Mouse (Mus musculus): ENCODE data around the gene Kdm3a. TPM values are rescaled to one million over a fixed set of nuclear protein-coding genes. Genes with fewer than 3 reads are reported as not detected.

The Kdm3a gene
- 4.9 TPM for polyA plus RNA-seq (2012; fragmentation: generic; extraction: Trizol)
- long read RNA-seq, experiment 1, partial matches to known transcripts: 2 of 6 reads
- long read RNA-seq, experiment 1, other reads (novel, unspliced or antisense): 4 of 6 reads
- long read RNA-seq, experiment 2, full-length matches to known transcripts: 21 of 49 reads
- long read RNA-seq, experiment 2, partial matches to known transcripts: 14 of 49 reads
- long read RNA-seq, experiment 2, other reads (novel, unspliced or antisense): 14 of 49 reads

GRCm38 (mm10) chr6:71632829-71633662 lies at the start of gene Kdm3a:
TSS of gene Kdm3a (minus strand) at chr6:71632990.
- Histone ChIP-seq H3K36me3 (ENCODE audit: control insufficient read depth, insufficient read depth) (peaks cover 16% of the 10 kb centered on the region), H3K4me3 (ENCODE audit: insufficient read depth, poor library complexity, severe bottlenecking) (peak within 1 kb of the TSS; percentile 71), H3ac (ENCODE audit: control insufficient read depth, insufficient read length, low read depth) (peak within 1 kb of the TSS; percentile 88), H3K27me3 (ENCODE audit: control insufficient read depth, insufficient read depth, insufficient read length) (no peaks in the 10 kb centered on the region), H3K79me3 (ENCODE audit: low read depth) (peaks cover 5% of the 10 kb centered on the region), H3K79me2 (ENCODE audit: control insufficient read depth, insufficient read depth) (peaks cover 19% of the 10 kb centered on the region)
- TF ChIP-seq MAX (IDR thresholded peaks at IDR 0.05) (peak; percentile 100), CTCF (IDR thresholded peaks at IDR 0.05; ENCODE audit: control insufficient read depth, insufficient read depth, insufficient read length) (no peak), CEBPB (IDR thresholded peaks at IDR 0.05; ENCODE audit: low read depth) (no peak), MYOG (IDR thresholded peaks at IDR 0.05; ENCODE audit: control insufficient read depth, extremely low read depth, insufficient read length) (no peak), FOSL1 (IDR thresholded peaks at IDR 0.05; ENCODE audit: insufficient read depth, low read length, poor library complexity, severe bottlenecking) (no peak), USF1 (IDR thresholded peaks at IDR 0.05; ENCODE audit: low read depth) (peak; percentile 76), MYOD1 (IDR thresholded peaks at IDR 0.05; ENCODE audit: control insufficient read depth, insufficient read length, low read depth) (no peak)

GRCm38 (mm10) chr6:71678891-71679290 lies 46.1 kb upstream of the Kdm3a start:
- Histone ChIP-seq H3K79me3 (ENCODE audit: low read depth) (no peaks in the 10 kb centered on the region), H3K4me3 (ENCODE audit: insufficient read depth, poor library complexity, severe bottlenecking) (no peak overlapping the region), H3K27me3 (ENCODE audit: control insufficient read depth, insufficient read depth, insufficient read length) (peaks cover 28% of the 10 kb centered on the region)

GRCm38 (mm10) chr6:71673166-71673565 lies 40.4 kb upstream of the Kdm3a start:
- no peak overlapping the region for H3ac ChIP-seq (ENCODE audit: control insufficient read depth, insufficient read length, low read depth)
- H3K79me3 ChIP-seq (ENCODE audit: low read depth): no peaks in the 10 kb centered on the region
- TF ChIP-seq USF1 (IDR thresholded peaks at IDR 0.05; ENCODE audit: low read depth) (no peak), MYOG (IDR thresholded peaks at IDR 0.05; ENCODE audit: control insufficient read depth, extremely low read depth, insufficient read length) (no peak), MYOD1 (IDR thresholded peaks at IDR 0.05; ENCODE audit: control insufficient read depth, insufficient read length, low read depth) (no peak), FOSL1 (IDR thresholded peaks at IDR 0.05; ENCODE audit: insufficient read depth, low read length, poor library complexity, severe bottlenecking) (no peak), CEBPB (IDR thresholded peaks at IDR 0.05; ENCODE audit: low read depth) (no peak)
- no peak overlapping the region for H3K4me3 ChIP-seq (ENCODE audit: insufficient read depth, poor library complexity, severe bottlenecking)
- no peaks in the 10 kb centered on the region for H3K79me2 ChIP-seq (ENCODE audit: control insufficient read depth, insufficient read depth)
- peaks cover 8% of the 10 kb centered on the region for H3K27me3 ChIP-seq (ENCODE audit: control insufficient read depth, insufficient read depth, insufficient read length)
- H3K36me3 ChIP-seq (ENCODE audit: control insufficient read depth, insufficient read depth): no peaks in the 10 kb centered on the region

More at GRCm38 (mm10) chr6:71678891-71679290, 46.1 kb upstream of the Kdm3a start:
- H3K36me3 ChIP-seq (ENCODE audit: control insufficient read depth, insufficient read depth): no peaks in the 10 kb centered on the region
- no peaks in the 10 kb centered on the region for H3K79me2 ChIP-seq (ENCODE audit: control insufficient read depth, insufficient read depth)
- H3ac ChIP-seq (ENCODE audit: control insufficient read depth, insufficient read length, low read depth): no peak overlapping the region
- TF ChIP-seq MYOG (IDR thresholded peaks at IDR 0.05; ENCODE audit: control insufficient read depth, extremely low read depth, insufficient read length) (no peak), MAX (IDR thresholded peaks at IDR 0.05) (no peak), CTCF (IDR thresholded peaks at IDR 0.05; ENCODE audit: control insufficient read depth, insufficient read depth, insufficient read length) (no peak), FOSL1 (IDR thresholded peaks at IDR 0.05; ENCODE audit: insufficient read depth, low read length, poor library complexity, severe bottlenecking) (no peak), USF1 (IDR thresholded peaks at IDR 0.05; ENCODE audit: low read depth) (no peak), MYOD1 (IDR thresholded peaks at IDR 0.05; ENCODE audit: control insufficient read depth, insufficient read length, low read depth) (no peak), CEBPB (IDR thresholded peaks at IDR 0.05; ENCODE audit: low read depth) (no peak)

- no peaks in the 10 kb centered on the region for H3K79me2 ChIP-seq (ENCODE audit: control insufficient read depth, insufficient read depth)
- no peak overlapping the region for H3K4me3 ChIP-seq (ENCODE audit: insufficient read depth, poor library complexity, severe bottlenecking)
- H3K79me3 ChIP-seq (ENCODE audit: low read depth): no peaks in the 10 kb centered on the region
- H3K36me3 ChIP-seq (ENCODE audit: control insufficient read depth, insufficient read depth): no peaks in the 10 kb centered on the region
- H3K27me3 ChIP-seq (ENCODE audit: control insufficient read depth, insufficient read depth, insufficient read length): no peaks in the 10 kb centered on the region
- no peak overlapping the region for H3ac ChIP-seq (ENCODE audit: control insufficient read depth, insufficient read length, low read depth)
- TF ChIP-seq MAX (IDR thresholded peaks at IDR 0.05) (no peak), USF1 (IDR thresholded peaks at IDR 0.05; ENCODE audit: low read depth) (no peak), FOSL1 (IDR thresholded peaks at IDR 0.05; ENCODE audit: insufficient read depth, low read length, poor library complexity, severe bottlenecking) (no peak), MYOD1 (IDR thresholded peaks at IDR 0.05; ENCODE audit: control insufficient read depth, insufficient read length, low read depth) (no peak), CTCF (IDR thresholded peaks at IDR 0.05; ENCODE audit: control insufficient read depth, insufficient read depth, insufficient read length) (no peak), CEBPB (IDR thresholded peaks at IDR 0.05; ENCODE audit: low read depth) (no peak), MYOG (IDR thresholded peaks at IDR 0.05; ENCODE audit: control insufficient read depth, extremely low read depth, insufficient read length) (no peak)
Measured at GRCm38 (mm10) chr6:71664511-71664910, 31.7 kb upstream of the Kdm3a start.

- Histone ChIP-seq H3K36me3 (ENCODE audit: control insufficient read depth, insufficient read depth) (no peaks in the 10 kb centered on the region), H3K27me3 (ENCODE audit: control insufficient read depth, insufficient read depth, insufficient read length) (peaks cover 3% of the 10 kb centered on the region), H3K4me3 (ENCODE audit: insufficient read depth, poor library complexity, severe bottlenecking) (no peak overlapping the region), H3K79me2 (ENCODE audit: control insufficient read depth, insufficient read depth) (no peaks in the 10 kb centered on the region), H3ac (ENCODE audit: control insufficient read depth, insufficient read length, low read depth) (no peak overlapping the region), H3K79me3 (ENCODE audit: low read depth) (no peaks in the 10 kb centered on the region)
- TF ChIP-seq FOSL1 (IDR thresholded peaks at IDR 0.05; ENCODE audit: insufficient read depth, low read length, poor library complexity, severe bottlenecking) (no peak), MYOD1 (IDR thresholded peaks at IDR 0.05; ENCODE audit: control insufficient read depth, insufficient read length, low read depth) (no peak), MYOG (IDR thresholded peaks at IDR 0.05; ENCODE audit: control insufficient read depth, extremely low read depth, insufficient read length) (no peak), CTCF (IDR thresholded peaks at IDR 0.05; ENCODE audit: control insufficient read depth, insufficient read depth, insufficient read length) (no peak), CEBPB (IDR thresholded peaks at IDR 0.05; ENCODE audit: low read depth) (no peak), USF1 (IDR thresholded peaks at IDR 0.05; ENCODE audit: low read depth) (no peak), MAX (IDR thresholded peaks at IDR 0.05) (no peak)
Measured at GRCm38 (mm10) chr6:71658290-71658689, 25.5 kb upstream of the Kdm3a start.

Measured in C2C12 (cell line).